8 mouse cellular contexts compared by ENCODE assay signal in the genomic region with DNA sequence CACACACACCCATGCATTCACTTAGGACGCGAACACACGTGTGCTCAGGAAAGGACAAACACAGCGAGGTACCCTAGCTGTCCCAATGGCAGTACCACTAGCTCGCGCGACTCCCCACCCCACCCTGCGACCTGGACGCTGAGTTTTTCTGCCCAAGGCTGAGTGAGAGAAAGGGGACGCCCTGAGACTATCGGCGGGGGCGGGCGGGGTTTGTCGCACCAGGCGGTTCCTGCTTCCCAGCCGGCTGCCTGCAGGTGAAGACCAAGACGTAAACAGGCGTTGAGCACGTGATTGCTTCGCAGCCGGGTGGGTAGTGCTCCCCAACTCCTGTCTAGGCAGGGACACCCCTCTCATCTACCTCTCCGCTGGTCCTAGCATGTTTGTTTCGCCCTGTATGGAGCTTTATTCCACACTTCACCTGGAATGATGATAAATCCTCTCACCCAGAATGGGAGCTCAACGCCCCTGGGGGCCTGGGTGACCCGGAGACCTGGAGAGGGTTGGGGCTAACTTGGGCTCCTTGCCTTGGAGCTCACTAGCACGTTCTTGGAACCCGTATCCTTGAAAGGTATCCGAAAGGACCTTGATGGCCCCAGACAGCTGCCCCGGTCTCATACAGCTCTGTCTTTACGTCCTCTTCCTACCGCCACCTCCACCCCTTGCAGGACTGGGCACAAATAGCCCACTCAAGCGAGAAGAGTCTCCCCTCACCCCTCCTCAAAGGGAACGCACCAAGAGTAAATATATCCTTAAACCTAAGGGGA. TPM values are rescaled to one million over a fixed set of nuclear protein-coding genes. Genes with fewer than 3 reads are reported as not detected.
DNase-seq lines count a peak whose midpoint lies in the region.

No protein-coding gene starts in this region.

- H3K27ac ChIP-seq in heart, embryonic 10.5 days: peak overlapping the region; percentile 99

- H3K9me3 ChIP-seq in heart, embryonic 10.5 days: no peaks in the 10 kb centered on the region

- peak; percentile 75 to 77 for DNase-seq in B cell, adult 2 months
- DNase-seq in T-cell, adult 2 months (ENCODE audit: low spot score): peak; percentile 71
- DNase-seq in embryo, embryonic 9.5 days (ENCODE audit: extremely low spot score): peak; percentile 55
- peak; percentile 92 for DNase-seq in heart, embryonic 10.5 days (ENCODE audit: low spot score)
- peak; percentile 68 for DNase-seq in kidney, adult 9 months
- peak; percentile 77 for DNase-seq in lung, postnatal 10 days
- DNase-seq in skeletal muscle tissue, adult 2 months (ENCODE audit: low read depth, low spot score): peak; percentile 72
- no peak for DNase-seq in layer of hippocampus, postnatal 36 days

- peaks cover 67% of the 10 kb centered on the region for H3K4me1 ChIP-seq in heart, embryonic 10.5 days

- under 1% methylated on average over 34 of the region's 34 CpGs for whole genome bisulfite sequencing in heart, embryonic 10.5 days

- peak overlapping the region; percentile 82 for H3K4me3 ChIP-seq in heart, embryonic 10.5 days

- H3K36me3 ChIP-seq in heart, embryonic 10.5 days: peaks cover 22% of the 10 kb centered on the region

- no peaks in the 10 kb centered on the region for H3K27me3 ChIP-seq in heart, embryonic 10.5 days (ENCODE audit: insufficient read depth, poor library complexity, severe bottlenecking)

RNA-seq across cellular contexts. Expression of gene Lzts2, which starts 1.5 kb away (rescaled TPM):
- 47.5 and 61.4 TPM in 2 replicates for polyA plus RNA-seq in heart, embryonic 10.5 days (2016; fragmentation: Nextera tagmentation; extraction: Ambion mirVana)
- 10 to 100 TPM; 25.6 to 30.8 TPM for total RNA-seq in layer of hippocampus, postnatal 36 days (2021)

RNA-seq across cellular contexts. Expression of gene Mrpl43, which starts 9.5 kb away (rescaled TPM):
- 63.8 and 66.3 TPM in 2 replicates for polyA plus RNA-seq in heart, embryonic 10.5 days (2016; fragmentation: Nextera tagmentation; extraction: Ambion mirVana)
- total RNA-seq in layer of hippocampus, postnatal 36 days (2021): 10 to 100 TPM; 37.6 to 41.8 TPM

RNA-seq across cellular contexts. Expression of gene Twnk, which starts 10.2 kb away (rescaled TPM):
- polyA plus RNA-seq in heart, embryonic 10.5 days (2016; fragmentation: Nextera tagmentation; extraction: Ambion mirVana): 24.4 and 27.0 TPM in 2 replicates
- 10 to 100 TPM; 15.8 to 16.5 TPM for total RNA-seq in layer of hippocampus, postnatal 36 days (2021)

RNA-seq across cellular contexts. Expression of gene Sema4g, which starts 26.8 kb away (rescaled TPM):
- polyA plus RNA-seq in heart, embryonic 10.5 days (2016; fragmentation: Nextera tagmentation; extraction: Ambion mirVana): 1.3 and 3.4 TPM in 2 replicates
- 10 to 100 TPM; 23.2 to 23.5 TPM for total RNA-seq in layer of hippocampus, postnatal 36 days (2021)

RNA-seq across cellular contexts. Expression of gene Pdzd7, which starts 29.8 kb away (rescaled TPM):
- 0.34 and 0.55 TPM in 2 replicates for polyA plus RNA-seq in heart, embryonic 10.5 days (2016; fragmentation: Nextera tagmentation; extraction: Ambion mirVana)
- total RNA-seq in layer of hippocampus, postnatal 36 days (2021): 1 to 10 TPM; 2.2 to 3.4 TPM

Comparison
In these comparisons a context has a peak if more than half of its experiments do, and no peak if none do; other contexts are left out.
1. DNase-seq: peak in B cell, adult 2 months (2 of 2), T-cell, adult 2 months (single experiment), embryo, embryonic 9.5 days (single experiment), heart, embryonic 10.5 days (single experiment), kidney, adult 9 months (single experiment), lung, postnatal 10 days (single experiment) and skeletal muscle tissue, adult 2 months (single experiment); none in layer of hippocampus, postnatal 36 days (0 of 2).